Comparison of ENCODE assay signal across 12 mouse cellular contexts in genomic region chr7:127213930-127214329, GRCm38 (mm10). TPM values are rescaled to one million over a fixed set of nuclear protein-coding genes. Genes with fewer than 3 reads are reported as not detected.
A peak's percentile ranks its signal among the peaks of the same experiment; 100 is the strongest.
DNase-seq lines count a peak whose midpoint lies in the region; ATAC-seq and TF ChIP-seq lines count a peak whose summit lies in the region.
"Had no signal": no experiment of that assay in that cellular context is flagged by ENCODE, and none has a peak within 500 bp of the region (broad histone marks: within the 10 kb centered on the region; RNA-seq: fewer than 3 reads in every experiment).

No protein-coding gene starts in this region.

- H3K36me3 ChIP-seq in heart, embryonic 15.5 days: no peaks in the 10 kb centered on the region
- no peaks in the 10 kb centered on the region for H3K36me3 ChIP-seq in lung, embryonic 15.5 days
- H3K36me3 ChIP-seq in hindbrain, embryonic 14.5 days (replicated peaks; ENCODE audit: control insufficient read depth, insufficient read depth): no peaks in the 10 kb centered on the region
- H3K36me3 ChIP-seq: liver, embryonic 15.5 days had no signal

- no peak for ATAC-seq in heart, embryonic 15.5 days (replicated peaks; ENCODE audit: insufficient number of reproducible peaks, insufficient read depth, low FRiP score, low read depth)
- no peak for ATAC-seq in lung, embryonic 15.5 days (ENCODE audit: borderline replicate concordance, extremely low read depth, low FRiP score, low TSS enrichment)
- ATAC-seq in hindbrain, embryonic 14.5 days (ENCODE audit: low FRiP score): no peak
- ATAC-seq: CD4-positive, CD25-positive, alpha-beta regulatory T cell, adult 4 months; forebrain, embryonic 16.5 days had no signal

- peak; percentile 15; the same call in 1 of the 2 replicates for TF ChIP-seq CTCF in olfactory bulb, adult 2 months (IDR thresholded peaks at IDR 0.05; ENCODE audit: insufficient read depth, low read depth, low read length)

- no peaks in the 10 kb centered on the region for H3K9me3 ChIP-seq in heart, embryonic 15.5 days (replicated peaks)
- no peaks in the 10 kb centered on the region for H3K9me3 ChIP-seq in lung, embryonic 15.5 days
- H3K9me3 ChIP-seq in hindbrain, embryonic 14.5 days (ENCODE audit: control insufficient read depth, low read length): no peaks in the 10 kb centered on the region
- H3K9me3 ChIP-seq: liver, embryonic 15.5 days had no signal

- H3K27me3 ChIP-seq in heart, embryonic 15.5 days: no peaks in the 10 kb centered on the region
- no peaks in the 10 kb centered on the region for H3K27me3 ChIP-seq in lung, embryonic 15.5 days
- H3K27me3 ChIP-seq in hindbrain, embryonic 14.5 days (ENCODE audit: control insufficient read depth, insufficient read depth, low read length): peaks cover 9% of the 10 kb centered on the region; the same call in 1 of the 2 replicates
- H3K27me3 ChIP-seq: liver, embryonic 15.5 days had no signal

- no peak overlapping the region for H3K9ac ChIP-seq in heart, embryonic 15.5 days
- no peak overlapping the region for H3K9ac ChIP-seq in lung, embryonic 15.5 days
- no peak overlapping the region for H3K9ac ChIP-seq in hindbrain, embryonic 14.5 days
- H3K9ac ChIP-seq: liver, embryonic 15.5 days had no signal

- WGBS in heart, embryonic 15.5 days: 56% methylated on average over 12 of the region's 12 CpGs
- 60% methylated on average over 12 of the region's 12 CpGs for WGBS in lung, embryonic 15.5 days
- WGBS in hindbrain, embryonic 14.5 days: 56% methylated on average over 12 of the region's 12 CpGs
- WGBS in olfactory bulb, adult 2 months: 65% methylated on average over 12 of the region's 12 CpGs

- peaks cover 54% of the 10 kb centered on the region for H3K4me1 ChIP-seq in heart, embryonic 15.5 days (replicated peaks)
- H3K4me1 ChIP-seq in lung, embryonic 15.5 days: peaks cover 14% of the 10 kb centered on the region
- H3K4me1 ChIP-seq in hindbrain, embryonic 14.5 days (replicated peaks; ENCODE audit: control insufficient read depth, insufficient read depth, low read length): peaks cover 7% of the 10 kb centered on the region; the same call in 1 of the 2 replicates
- H3K4me1 ChIP-seq in olfactory bulb, adult 2 months (ENCODE audit: control insufficient read depth, insufficient read depth, low read length): peaks cover 8% of the 10 kb centered on the region

- H3K27ac ChIP-seq in heart, embryonic 15.5 days: no peak overlapping the region
- H3K27ac ChIP-seq in lung, embryonic 15.5 days: no peak overlapping the region
- no peak overlapping the region for H3K27ac ChIP-seq in hindbrain, embryonic 14.5 days
- H3K27ac ChIP-seq in olfactory bulb, adult 2 months (ENCODE audit: insufficient read depth, low read depth, low read length): no peak overlapping the region
- H3K27ac ChIP-seq: liver, embryonic 15.5 days had no signal

- H3K4me3 ChIP-seq in heart, embryonic 15.5 days: no peak overlapping the region
- no peak overlapping the region for H3K4me3 ChIP-seq in lung, embryonic 15.5 days
- no peak overlapping the region for H3K4me3 ChIP-seq in hindbrain, embryonic 14.5 days (replicated peaks; ENCODE audit: low read length)
- no peak overlapping the region for H3K4me3 ChIP-seq in olfactory bulb, adult 2 months (ENCODE audit: insufficient read depth, low read depth, low read length)
- H3K4me3 ChIP-seq: liver, embryonic 15.5 days had no signal

- TF ChIP-seq POLR2A in olfactory bulb, adult 2 months (IDR thresholded peaks at IDR 0.05; ENCODE audit: insufficient read depth, low read depth, low read length): no peak

- no peak for DNase-seq in heart, adult 18-20 months
- no peak for DNase-seq in lung, postnatal 4 days
- no peak for DNase-seq in hindbrain, embryonic 14.5 days (ENCODE audit: low spot score)
- DNase-seq in thymus, postnatal 0 days (ENCODE audit: low spot score): no peak
- no peak for DNase-seq in frontal cortex, adult 2 months (ENCODE audit: extremely low spot score in 1 of 2, low spot score in 1 of 2)
- DNase-seq: cerebellum, adult 8-10 months had no signal

- peak overlapping the region; percentile 68 for H3K4me2 ChIP-seq in heart, embryonic 15.5 days
- H3K4me2 ChIP-seq in lung, embryonic 15.5 days: peak overlapping the region; percentile 63; the same call in 1 of the 2 replicates
- 0 out of 2 replicates have a peak overlapping the region, but pooled peaks have one; percentile 44 for H3K4me2 ChIP-seq in hindbrain, embryonic 14.5 days (replicated peaks)

RNA-seq across cellular contexts. Expression of gene Mylpf, which starts 5.2 kb away (rescaled TPM):
- 11.6 and 15.4 TPM in 2 replicates for polyA plus RNA-seq in heart, embryonic 15.5 days (2015; fragmentation: Nextera tagmentation; extraction: Ambion mirVana)
- total RNA-seq in heart, adult 18-20 months (2021): 1 to 10 TPM; 1.1 to 3.7 TPM
- polyA plus RNA-seq in lung, embryonic 15.5 days (2015; fragmentation: Nextera tagmentation; extraction: Ambion mirVana): 14.0 and 21.2 TPM in 2 replicates
- polyA plus RNA-seq in hindbrain, embryonic 14.5 days (2014; fragmentation: Nextera tagmentation; extraction: Ambion mirVana): 2.2 and 2.8 TPM in 2 replicates
- not detected in 2 replicates for polyA plus RNA-seq in olfactory bulb, adult 2 months (2012; ENCODE audit: insufficient read depth, insufficient read length, low replicate concordance, missing spikeins)
- polyA plus RNA-seq in thymus, postnatal 0 days (2015; fragmentation: Nextera tagmentation; extraction: Ambion mirVana): 67.7 and 68.9 TPM in 2 replicates
- 1.6 and 3.0 TPM in 2 replicates for polyA plus RNA-seq in frontal cortex, adult 2 months (2012; rRNA removed)

RNA-seq across cellular contexts. Expression of gene Tbc1d10b, which starts 5.7 kb away (rescaled TPM):
- polyA plus RNA-seq in heart, embryonic 15.5 days (2015; fragmentation: Nextera tagmentation; extraction: Ambion mirVana): 17.0 and 21.3 TPM in 2 replicates
- 10 to 100 TPM; 20.8 to 21.6 TPM for total RNA-seq in heart, adult 18-20 months (2021)
- polyA plus RNA-seq in lung, embryonic 15.5 days (2015; fragmentation: Nextera tagmentation; extraction: Ambion mirVana): 27.0 and 29.8 TPM in 2 replicates
- polyA plus RNA-seq in hindbrain, embryonic 14.5 days (2014; fragmentation: Nextera tagmentation; extraction: Ambion mirVana): 24.6 and 33.0 TPM in 2 replicates
- not detected in 2 replicates for polyA plus RNA-seq in olfactory bulb, adult 2 months (2012; ENCODE audit: insufficient read depth, insufficient read length, low replicate concordance, missing spikeins)
- 20.5 and 27.4 TPM in 2 replicates for polyA plus RNA-seq in thymus, postnatal 0 days (2015; fragmentation: Nextera tagmentation; extraction: Ambion mirVana)
- 60.3 and 77.8 TPM in 2 replicates for polyA plus RNA-seq in frontal cortex, adult 2 months (2012; rRNA removed)

RNA-seq across cellular contexts. Expression of gene Cd2bp2, which starts 18.1 kb away (rescaled TPM):
- polyA plus RNA-seq in heart, embryonic 15.5 days (2015; fragmentation: Nextera tagmentation; extraction: Ambion mirVana): 35.4 and 42.5 TPM in 2 replicates
- total RNA-seq in heart, adult 18-20 months (2021): 10 to 100 TPM; 35.1 to 36.9 TPM
- polyA plus RNA-seq in lung, embryonic 15.5 days (2015; fragmentation: Nextera tagmentation; extraction: Ambion mirVana): 61.7 and 63.6 TPM in 2 replicates
- 63.7 and 64.9 TPM in 2 replicates for polyA plus RNA-seq in hindbrain, embryonic 14.5 days (2014; fragmentation: Nextera tagmentation; extraction: Ambion mirVana)
- polyA plus RNA-seq in olfactory bulb, adult 2 months (2012; ENCODE audit: insufficient read depth, insufficient read length, low replicate concordance, missing spikeins): not detected in 2 replicates
- 59.5 and 62.0 TPM in 2 replicates for polyA plus RNA-seq in thymus, postnatal 0 days (2015; fragmentation: Nextera tagmentation; extraction: Ambion mirVana)
- 97.1 and 102 TPM in 2 replicates for polyA plus RNA-seq in frontal cortex, adult 2 months (2012; rRNA removed)

RNA-seq across cellular contexts. Expression of gene Zfp553, which starts 18.9 kb away (rescaled TPM):
- 17.8 and 23.7 TPM in 2 replicates for polyA plus RNA-seq in heart, embryonic 15.5 days (2015; fragmentation: Nextera tagmentation; extraction: Ambion mirVana)
- total RNA-seq in heart, adult 18-20 months (2021): 1 to 10 TPM; 6.4 to 6.7 TPM
- 36.8 and 37.4 TPM in 2 replicates for polyA plus RNA-seq in lung, embryonic 15.5 days (2015; fragmentation: Nextera tagmentation; extraction: Ambion mirVana)
- polyA plus RNA-seq in hindbrain, embryonic 14.5 days (2014; fragmentation: Nextera tagmentation; extraction: Ambion mirVana): 25.0 TPM in 2 replicates
- not detected in 2 replicates for polyA plus RNA-seq in olfactory bulb, adult 2 months (2012; ENCODE audit: insufficient read depth, insufficient read length, low replicate concordance, missing spikeins)
- polyA plus RNA-seq in thymus, postnatal 0 days (2015; fragmentation: Nextera tagmentation; extraction: Ambion mirVana): 25.4 and 29.7 TPM in 2 replicates
- 13.5 and 13.8 TPM in 2 replicates for polyA plus RNA-seq in frontal cortex, adult 2 months (2012; rRNA removed)

RNA-seq across cellular contexts. Expression of gene Sept1, which starts 19.0 kb away (rescaled TPM):
- 22.8 and 33.9 TPM in 2 replicates for polyA plus RNA-seq in heart, embryonic 15.5 days (2015; fragmentation: Nextera tagmentation; extraction: Ambion mirVana)
- 1 to 10 TPM; 3.0 to 7.7 TPM for total RNA-seq in heart, adult 18-20 months (2021)
- 21.7 and 28.9 TPM in 2 replicates for polyA plus RNA-seq in lung, embryonic 15.5 days (2015; fragmentation: Nextera tagmentation; extraction: Ambion mirVana)
- polyA plus RNA-seq in hindbrain, embryonic 14.5 days (2014; fragmentation: Nextera tagmentation; extraction: Ambion mirVana): 8.3 and 9.2 TPM in 2 replicates
- polyA plus RNA-seq in olfactory bulb, adult 2 months (2012; ENCODE audit: insufficient read depth, insufficient read length, low replicate concordance, missing spikeins): 2,394 TPM in 1 of 2 replicates, not detected in the other
- 638 and 684 TPM in 2 replicates for polyA plus RNA-seq in thymus, postnatal 0 days (2015; fragmentation: Nextera tagmentation; extraction: Ambion mirVana)
- 10.2 and 13.3 TPM in 2 replicates for polyA plus RNA-seq in frontal cortex, adult 2 months (2012; rRNA removed)

Comparison
In these comparisons a context has a peak if more than half of its experiments do, and no peak if none do; other contexts are left out.
1. RNA of gene Cd2bp2, which starts 18.1 kb away (polyA plus RNA-seq): 97.1 to 102 TPM in frontal cortex, adult 2 months, 63.7 to 64.9 TPM in hindbrain, embryonic 14.5 days, 61.7 to 63.6 TPM in lung, embryonic 15.5 days, 59.5 to 62.0 TPM in thymus, postnatal 0 days and 35.4 to 42.5 TPM in heart, embryonic 15.5 days; not detected in olfactory bulb, adult 2 months; every median in the first group is over 10 times any median in the second.
2. Peak in every context shown above with its lines, with median percentiles within 50 percentile points of each other: H3K4me2 ChIP-seq.